Mouse (Mus musculus): ENCODE data around the gene F8. TPM values are rescaled to one million over a fixed set of nuclear protein-coding genes. Genes with fewer than 3 reads are reported as not detected.
A peak's percentile ranks its signal among the peaks of the same experiment; 100 is the strongest.

The F8 gene
- 0.46 TPM for polyA plus RNA-seq (2012; fragmentation: generic; extraction: Trizol)
- long read RNA-seq, experiment 1, partial matches to known transcripts, result 1 of 1 reads
- long read RNA-seq, experiment 1, other reads (novel, unspliced or antisense), result 0 of 1 reads
- long read RNA-seq, experiment 2, result 0 reads

- H3K79me2 ChIP-seq (ENCODE audit: control insufficient read depth, insufficient read depth), result peaks cover 32% of the 10 kb centered on the region
- H3ac ChIP-seq (ENCODE audit: control insufficient read depth, insufficient read length, low read depth), result peak within 1 kb of the TSS; percentile 91
- no peaks in the 10 kb centered on the region for H3K36me3 ChIP-seq (ENCODE audit: control insufficient read depth, insufficient read depth)
- H3K4me3 ChIP-seq (ENCODE audit: insufficient read depth, poor library complexity, severe bottlenecking), result peak within 1 kb of the TSS; percentile 37
- no peaks in the 10 kb centered on the region for H3K27me3 ChIP-seq (ENCODE audit: control insufficient read depth, insufficient read depth, insufficient read length)
- TF ChIP-seq MYOG (IDR thresholded peaks at IDR 0.05; ENCODE audit: control insufficient read depth, extremely low read depth, insufficient read length) (no peak), MYOD1 (IDR thresholded peaks at IDR 0.05; ENCODE audit: control insufficient read depth, insufficient read length, low read depth) (peak; percentile 37), USF1 (IDR thresholded peaks at IDR 0.05; ENCODE audit: low read depth) (no peak), CTCF (IDR thresholded peaks at IDR 0.05; ENCODE audit: control insufficient read depth, insufficient read depth, insufficient read length) (no peak)
- H3K79me3 ChIP-seq (ENCODE audit: low read depth), result peaks cover 16% of the 10 kb centered on the region
Measured at GRCm38 (mm10) chrX:75382195-75382771, at the start of gene F8, which contains the start of gene Fundc2. Gene F8, minus strand, starts transcription at chrX:75382615. Gene Fundc2, plus strand, starts transcription at chrX:75382399.

- TF ChIP-seq CTCF (IDR thresholded peaks at IDR 0.05; ENCODE audit: control insufficient read depth, insufficient read depth, insufficient read length), result no peak
- TF ChIP-seq USF1 (IDR thresholded peaks at IDR 0.05; ENCODE audit: low read depth), result no peak
- TF ChIP-seq MYOD1 (IDR thresholded peaks at IDR 0.05; ENCODE audit: control insufficient read depth, insufficient read length, low read depth), result no peak
- no peak for TF ChIP-seq CEBPB (IDR thresholded peaks at IDR 0.05; ENCODE audit: low read depth)
- no peak for TF ChIP-seq FOSL1 (IDR thresholded peaks at IDR 0.05; ENCODE audit: insufficient read depth, low read length, poor library complexity, severe bottlenecking)
- H3ac ChIP-seq (ENCODE audit: control insufficient read depth, insufficient read length, low read depth), result peak within 1 kb of the TSS; percentile 66
- H3K79me2 ChIP-seq (ENCODE audit: control insufficient read depth, insufficient read depth), result peaks cover 40% of the 10 kb centered on the region
- no peaks in the 10 kb centered on the region for H3K27me3 ChIP-seq (ENCODE audit: control insufficient read depth, insufficient read depth, insufficient read length)
- peaks cover 6% of the 10 kb centered on the region for H3K36me3 ChIP-seq (ENCODE audit: control insufficient read depth, insufficient read depth)
- peak within 1 kb of the TSS; percentile 50 for H3K4me3 ChIP-seq (ENCODE audit: insufficient read depth, poor library complexity, severe bottlenecking)
- H3K79me3 ChIP-seq (ENCODE audit: low read depth), result peaks cover 17% of the 10 kb centered on the region
Measured at GRCm38 (mm10) chrX:75415936-75416785, 33.7 kb upstream of the F8 start, which contains the start of the genes Cmc4, Mtcp1 and Brcc3. Gene Cmc4, minus strand, starts transcription at chrX:75416584. Gene Mtcp1, minus strand, starts transcription at chrX:75416588. Gene Brcc3, plus strand, starts transcription at chrX:75416628.

GRCm38 (mm10) chrX:75409711-75410110, 27.3 kb upstream of the F8 start:
- H3K4me3 ChIP-seq (ENCODE audit: insufficient read depth, poor library complexity, severe bottlenecking), result no peak overlapping the region
- H3K79me2 ChIP-seq (ENCODE audit: control insufficient read depth, insufficient read depth), result peaks cover 17% of the 10 kb centered on the region
- H3K27me3 ChIP-seq (ENCODE audit: control insufficient read depth, insufficient read depth, insufficient read length), result no peaks in the 10 kb centered on the region
- peaks cover 3% of the 10 kb centered on the region for H3K79me3 ChIP-seq (ENCODE audit: low read depth)
- H3ac ChIP-seq (ENCODE audit: control insufficient read depth, insufficient read length, low read depth), result no peak overlapping the region
- peaks cover 3% of the 10 kb centered on the region for H3K36me3 ChIP-seq (ENCODE audit: control insufficient read depth, insufficient read depth)
- TF ChIP-seq CEBPB (IDR thresholded peaks at IDR 0.05; ENCODE audit: low read depth) (no peak), FOSL1 (IDR thresholded peaks at IDR 0.05; ENCODE audit: insufficient read depth, low read length, poor library complexity, severe bottlenecking) (no peak), USF1 (IDR thresholded peaks at IDR 0.05; ENCODE audit: low read depth) (no peak), MYOD1 (IDR thresholded peaks at IDR 0.05; ENCODE audit: control insufficient read depth, insufficient read length, low read depth) (no peak), CTCF (IDR thresholded peaks at IDR 0.05; ENCODE audit: control insufficient read depth, insufficient read depth, insufficient read length) (no peak), MYOG (IDR thresholded peaks at IDR 0.05; ENCODE audit: control insufficient read depth, extremely low read depth, insufficient read length) (no peak), MAX (IDR thresholded peaks at IDR 0.05) (no peak)

GRCm38 (mm10) chrX:75403350-75403749, 20.9 kb upstream of the F8 start:
- no peak for TF ChIP-seq MYOG (IDR thresholded peaks at IDR 0.05; ENCODE audit: control insufficient read depth, extremely low read depth, insufficient read length)
- no peak for TF ChIP-seq MYOD1 (IDR thresholded peaks at IDR 0.05; ENCODE audit: control insufficient read depth, insufficient read length, low read depth)
- TF ChIP-seq FOSL1 (IDR thresholded peaks at IDR 0.05; ENCODE audit: insufficient read depth, low read length, poor library complexity, severe bottlenecking), result no peak
- TF ChIP-seq CTCF (IDR thresholded peaks at IDR 0.05; ENCODE audit: control insufficient read depth, insufficient read depth, insufficient read length), result no peak
- Histone ChIP-seq H3K36me3 (ENCODE audit: control insufficient read depth, insufficient read depth) (peaks cover 3% of the 10 kb centered on the region), H3ac (ENCODE audit: control insufficient read depth, insufficient read length, low read depth) (no peak overlapping the region), H3K27me3 (ENCODE audit: control insufficient read depth, insufficient read depth, insufficient read length) (no peaks in the 10 kb centered on the region), H3K79me2 (ENCODE audit: control insufficient read depth, insufficient read depth) (no peaks in the 10 kb centered on the region), H3K4me3 (ENCODE audit: insufficient read depth, poor library complexity, severe bottlenecking) (no peak overlapping the region), H3K79me3 (ENCODE audit: low read depth) (no peaks in the 10 kb centered on the region)

- Histone ChIP-seq H3K79me3 (ENCODE audit: low read depth) (no peaks in the 10 kb centered on the region), H3ac (ENCODE audit: control insufficient read depth, insufficient read length, low read depth) (no peak overlapping the region), H3K79me2 (ENCODE audit: control insufficient read depth, insufficient read depth) (no peaks in the 10 kb centered on the region), H3K27me3 (ENCODE audit: control insufficient read depth, insufficient read depth, insufficient read length) (no peaks in the 10 kb centered on the region), H3K36me3 (ENCODE audit: control insufficient read depth, insufficient read depth) (peaks cover 3% of the 10 kb centered on the region), H3K4me3 (ENCODE audit: insufficient read depth, poor library complexity, severe bottlenecking) (no peak overlapping the region)
- TF ChIP-seq USF1 (IDR thresholded peaks at IDR 0.05; ENCODE audit: low read depth) (no peak), MAX (IDR thresholded peaks at IDR 0.05) (no peak), FOSL1 (IDR thresholded peaks at IDR 0.05; ENCODE audit: insufficient read depth, low read length, poor library complexity, severe bottlenecking) (no peak), CTCF (IDR thresholded peaks at IDR 0.05; ENCODE audit: control insufficient read depth, insufficient read depth, insufficient read length) (no peak), MYOD1 (IDR thresholded peaks at IDR 0.05; ENCODE audit: control insufficient read depth, insufficient read length, low read depth) (no peak), MYOG (IDR thresholded peaks at IDR 0.05; ENCODE audit: control insufficient read depth, extremely low read depth, insufficient read length) (no peak), CEBPB (IDR thresholded peaks at IDR 0.05; ENCODE audit: low read depth) (no peak)
Measured at GRCm38 (mm10) chrX:75402668-75403067, 20.3 kb upstream of the F8 start.
